Mouse (Mus musculus): ENCODE measurements at regions not wholly inside any gene's neighbourhood (a gene's known extent, or its start where the extent isn't known, plus 50 kb on each side); places are given as distances from the start of the nearest gene placed in this dataset.

DNA sequence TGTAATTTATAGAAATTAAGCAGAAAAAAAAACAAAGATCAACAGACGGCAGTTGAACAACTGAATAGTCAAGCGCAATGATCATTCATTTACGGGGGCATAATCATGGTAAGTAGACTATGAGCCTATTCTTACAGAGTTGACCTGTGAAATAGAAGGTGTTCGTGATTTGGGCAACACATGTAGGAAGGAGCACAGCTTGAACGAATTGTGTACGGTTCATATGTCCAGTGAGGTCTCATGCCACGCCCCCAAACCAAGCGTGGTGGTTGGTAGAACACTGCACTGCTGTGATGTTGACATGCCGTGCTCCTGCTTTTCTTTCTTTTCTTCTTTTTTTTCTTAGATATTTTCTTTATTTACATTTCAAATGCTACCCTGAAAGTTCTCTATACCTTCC lies 563.1 kb downstream of the Etv1 start:
- no peak for DNase-seq (ENCODE audit: low read depth, low spot score)

DNA sequence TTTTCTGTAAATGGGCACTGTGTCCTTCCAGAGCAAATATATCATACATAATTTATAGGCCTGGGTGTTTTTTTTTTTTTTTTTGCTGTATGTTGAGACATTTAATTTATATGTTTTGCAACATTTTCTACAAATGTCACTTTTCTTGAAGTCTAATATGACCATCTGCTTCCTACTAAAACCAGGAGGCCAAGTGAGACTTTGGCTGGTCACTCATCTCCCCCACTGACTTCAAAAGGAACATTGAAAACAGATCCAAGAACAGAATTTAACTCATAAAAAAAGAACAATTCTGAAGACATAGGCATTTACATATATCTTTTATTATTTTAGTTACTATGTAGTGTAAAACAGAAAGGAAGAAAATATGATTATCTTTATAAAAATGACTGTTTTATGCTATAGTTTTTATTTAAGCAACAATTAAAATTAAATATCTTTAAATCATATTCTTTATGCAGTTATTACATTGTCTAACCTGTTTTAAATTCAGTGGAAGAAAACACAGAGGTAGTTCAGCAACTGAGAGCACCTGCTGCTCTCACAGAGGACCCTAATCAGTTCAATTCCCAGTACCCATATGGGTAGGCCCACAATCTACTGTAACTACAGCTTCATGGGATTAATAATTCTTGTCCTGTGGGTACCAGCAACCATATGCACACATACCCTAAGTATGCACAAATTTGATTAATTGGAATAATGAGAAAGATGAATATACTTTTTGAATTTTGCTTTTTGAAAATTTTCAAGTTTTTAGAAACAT lies 592.5 kb downstream of the Etv1 start:
- no peak for DNase-seq (ENCODE audit: low read depth, low spot score)

DNA sequence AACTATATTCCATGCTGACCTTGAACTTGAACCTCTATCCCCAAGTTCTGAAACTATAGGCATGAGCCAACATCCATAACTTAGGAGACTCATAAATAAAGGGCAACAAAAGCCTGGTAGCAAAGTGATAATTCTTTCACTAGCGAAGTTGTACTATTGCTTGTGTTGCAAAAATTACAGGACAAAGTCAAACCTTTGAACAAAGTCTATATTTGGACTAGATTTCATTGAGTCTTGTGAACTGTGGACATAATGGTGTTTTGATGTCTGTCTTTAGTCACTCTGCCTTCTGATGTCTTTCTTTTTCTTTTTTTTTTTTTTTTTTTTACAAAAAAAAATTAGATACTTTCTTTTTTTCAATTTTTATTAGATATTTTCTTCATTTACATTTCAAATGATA lies 594.5 kb downstream of the Etv1 start:
- DNase-seq (ENCODE audit: low read depth, low spot score) = no peak

All from retina, adult 2 months (tissue).